Mouse (Mus musculus): ENCODE measurements around the gene Zfp428.

Gene Zfp428

GRCm38 (mm10) chr7:24506838-24507725 lies at the start of gene Zfp428:
Gene Zfp428 (plus strand): TSS chr7:24507006.
- in situ Hi-C loops (cut with MboI; ENCODE audit: low pct_unique_long_range_greater_than_20kb in 1 of 2, low sequenced_read_pairs in 2 of 2, unreplicated experiment in 1 of 2): no loop called here

GRCm38 (mm10) chr7:24457726-24458370 lies 49.0 kb upstream of the Zfp428 start:
- in situ Hi-C loops (cut with MboI; ENCODE audit: low pct_unique_long_range_greater_than_20kb in 1 of 2, low sequenced_read_pairs in 2 of 2, unreplicated experiment in 1 of 2): no loop called here

GRCm38 (mm10) chr7:24459440-24459839 lies 47.4 kb upstream of the Zfp428 start:
- in situ Hi-C loops (cut with MboI; ENCODE audit: low pct_unique_long_range_greater_than_20kb in 1 of 2, low sequenced_read_pairs in 2 of 2, unreplicated experiment in 1 of 2): no loop called here

GRCm38 (mm10) chr7:24459843-24460242 lies 47.0 kb upstream of the Zfp428 start:
- in situ Hi-C loops (cut with MboI; ENCODE audit: low pct_unique_long_range_greater_than_20kb in 1 of 2, low sequenced_read_pairs in 2 of 2, unreplicated experiment in 1 of 2): no loop called here

GRCm38 (mm10) chr7:24461376-24462051 lies 45.3 kb upstream of the Zfp428 start:
- in situ Hi-C loops (cut with MboI; ENCODE audit: low pct_unique_long_range_greater_than_20kb in 1 of 2, low sequenced_read_pairs in 2 of 2, unreplicated experiment in 1 of 2): no loop called here

- in situ Hi-C loops (cut with MboI; ENCODE audit: low pct_unique_long_range_greater_than_20kb in 1 of 2, low sequenced_read_pairs in 2 of 2, unreplicated experiment in 1 of 2): no loop called here
Observed at GRCm38 (mm10) chr7:24462388-24463319, 44.2 kb upstream of the Zfp428 start, which contains the start of gene Plaur. Gene Plaur (plus strand): TSS chr7:24462484.

GRCm38 (mm10) chr7:24466835-24467234 lies 40.0 kb upstream of the Zfp428 start:
- in situ Hi-C loops (cut with MboI; ENCODE audit: low pct_unique_long_range_greater_than_20kb in 1 of 2, low sequenced_read_pairs in 2 of 2, unreplicated experiment in 1 of 2): no loop called here

GRCm38 (mm10) chr7:24467886-24468285 lies 38.9 kb upstream of the Zfp428 start:
- in situ Hi-C loops (cut with MboI; ENCODE audit: low pct_unique_long_range_greater_than_20kb in 1 of 2, low sequenced_read_pairs in 2 of 2, unreplicated experiment in 1 of 2): no loop called here

- in situ Hi-C loops (cut with MboI; ENCODE audit: low pct_unique_long_range_greater_than_20kb in 1 of 2, low sequenced_read_pairs in 2 of 2, unreplicated experiment in 1 of 2): no loop called here
Observed at GRCm38 (mm10) chr7:24469126-24469525, 37.7 kb upstream of the Zfp428 start.

GRCm38 (mm10) chr7:24470356-24470755 lies 36.5 kb upstream of the Zfp428 start:
- in situ Hi-C loops (cut with MboI; ENCODE audit: low pct_unique_long_range_greater_than_20kb in 1 of 2, low sequenced_read_pairs in 2 of 2, unreplicated experiment in 1 of 2): loop anchor here in 1 of 2 experiments (5.0 kb wide), 1 partner anchor 33 kb away; no protein-coding TSS in a partner anchor

- in situ Hi-C loops (cut with MboI; ENCODE audit: low pct_unique_long_range_greater_than_20kb in 1 of 2, low sequenced_read_pairs in 2 of 2, unreplicated experiment in 1 of 2): loop anchor here in 1 of 2 experiments (5.0 kb wide), 1 partner anchor 35 kb away; no protein-coding TSS in a partner anchor
Observed at GRCm38 (mm10) chr7:24472442-24472841, 34.4 kb upstream of the Zfp428 start.

GRCm38 (mm10) chr7:24472937-24473336 lies 33.9 kb upstream of the Zfp428 start:
- in situ Hi-C loops (cut with MboI; ENCODE audit: low pct_unique_long_range_greater_than_20kb in 1 of 2, low sequenced_read_pairs in 2 of 2, unreplicated experiment in 1 of 2): loop anchor here in 1 of 2 experiments (5.0 kb wide), 1 partner anchor 36 kb away; no protein-coding TSS in a partner anchor

GRCm38 (mm10) chr7:24473913-24474529 lies 32.8 kb upstream of the Zfp428 start:
- in situ Hi-C loops (cut with MboI; ENCODE audit: low pct_unique_long_range_greater_than_20kb in 1 of 2, low sequenced_read_pairs in 2 of 2, unreplicated experiment in 1 of 2): loop anchor here in 1 of 2 experiments (5.0 kb wide), 1 partner anchor 37 kb away; no protein-coding TSS in a partner anchor

- in situ Hi-C loops (cut with MboI; ENCODE audit: low pct_unique_long_range_greater_than_20kb in 1 of 2, low sequenced_read_pairs in 2 of 2, unreplicated experiment in 1 of 2): loop anchor here in 1 of 2 experiments (5.0 kb wide), 2 partner anchors 38 to 57 kb away; partner anchors contain the start of gene Irgq
Observed at GRCm38 (mm10) chr7:24474811-24475506, 31.8 kb upstream of the Zfp428 start.

GRCm38 (mm10) chr7:24476338-24476737 lies 30.5 kb upstream of the Zfp428 start:
- in situ Hi-C loops (cut with MboI; ENCODE audit: low pct_unique_long_range_greater_than_20kb in 1 of 2, low sequenced_read_pairs in 2 of 2, unreplicated experiment in 1 of 2): loop anchor here in 1 of 2 experiments (5.0 kb wide), 1 partner anchor 56 kb away; the partner anchor contains the start of gene Irgq

- in situ Hi-C loops (cut with MboI; ENCODE audit: low pct_unique_long_range_greater_than_20kb in 1 of 2, low sequenced_read_pairs in 2 of 2, unreplicated experiment in 1 of 2): loop anchor here in 1 of 2 experiments (5.0 kb wide), 1 partner anchor 55 kb away; the partner anchor contains the start of gene Irgq
Observed at GRCm38 (mm10) chr7:24476856-24477255, 29.9 kb upstream of the Zfp428 start.

Measured in mouse embryonic stem cell (cell line).